Mouse (Mus musculus): ENCODE results near the gene Pitpnc1. TPM values are rescaled to one million over a fixed set of nuclear protein-coding genes. Genes with fewer than 3 reads are reported as not detected.

The Pitpnc1 gene
- polyA plus RNA-seq, 1 experiment from 2014 or later = 48.0 TPM

DNA sequence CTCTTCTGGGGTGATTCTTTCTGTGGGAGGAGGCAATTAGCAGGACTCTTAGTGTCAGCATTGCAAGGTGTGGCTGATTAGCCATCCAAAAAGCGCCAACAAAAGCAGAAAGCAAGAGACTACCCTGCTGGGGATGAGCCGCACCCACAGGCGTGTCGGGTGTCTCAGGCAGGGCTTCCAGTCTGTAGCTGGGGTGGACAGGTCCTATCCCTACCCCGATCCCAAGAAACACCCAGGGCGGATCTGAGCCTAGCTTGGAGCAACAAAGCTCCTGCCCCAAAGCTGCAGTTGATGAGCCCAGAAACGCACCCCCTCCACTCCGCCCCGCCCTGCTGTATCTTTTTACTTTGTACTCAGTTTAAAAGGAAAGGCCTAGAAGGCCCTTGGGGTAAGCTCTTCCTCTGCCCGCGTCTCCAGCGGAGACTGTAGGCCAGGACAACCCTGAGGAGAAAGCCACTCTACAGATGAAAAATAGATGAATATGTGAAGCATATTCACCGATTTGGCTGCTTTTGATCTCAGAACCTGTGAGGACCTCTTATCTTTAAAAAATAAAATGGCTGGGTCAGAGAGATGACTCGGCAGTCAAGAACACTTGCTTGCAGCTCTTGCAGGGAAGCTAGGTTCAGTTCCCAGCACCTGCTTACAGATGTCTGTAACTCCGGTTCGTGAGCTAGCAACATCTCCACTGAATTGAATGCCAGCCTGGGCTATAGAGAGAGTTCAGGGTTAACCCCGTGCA, 21.2 kb downstream of the Pitpnc1 start:
- Histone ChIP-seq H3K4me1 (ENCODE audit: control insufficient read depth, insufficient read depth, low read length) (no peaks in the 10 kb centered on the region), H3K9me3 (replicated peaks; ENCODE audit: control insufficient read depth, low read length, poor library complexity, severe bottlenecking) (no peaks in the 10 kb centered on the region; the same call in 1 of the 2 replicates), H3K4me3 (ENCODE audit: low read depth, low read length) (no peak overlapping the region), H3K27me3 (ENCODE audit: control insufficient read depth, insufficient read depth, low read depth, low read length) (no peaks in the 10 kb centered on the region), H3K27ac (ENCODE audit: low read length) (no peak overlapping the region), H3K36me3 (ENCODE audit: control insufficient read depth, insufficient read depth, low read length) (no peaks in the 10 kb centered on the region), H3K4me2 (ENCODE audit: low read length) (no peak overlapping the region), H3K9ac (ENCODE audit: low read depth, low read length) (no peak overlapping the region)
- 74% methylated on average over 17 of the region's 17 CpGs for WGBS
- no peak for ATAC-seq

DNA sequence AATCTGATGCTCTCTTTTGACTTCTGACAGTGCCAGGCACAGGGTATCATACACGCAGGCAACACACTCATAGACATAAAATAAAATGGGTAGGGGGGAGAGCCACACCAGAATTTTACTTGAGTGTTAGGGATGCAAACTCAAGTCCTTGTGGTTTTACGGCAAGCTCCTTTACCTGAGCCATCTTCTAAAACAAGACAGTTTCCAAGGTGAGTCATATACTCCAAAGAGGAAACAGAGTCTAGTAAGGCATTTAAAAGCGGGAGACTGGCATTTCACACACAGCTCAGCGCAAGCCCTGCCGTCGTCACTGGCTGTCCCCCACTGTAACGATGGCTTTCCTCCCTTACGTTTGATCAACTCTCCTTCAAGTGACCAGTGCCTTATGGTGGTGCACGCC, 22.6 kb downstream of the Pitpnc1 start:
- Histone ChIP-seq H3K4me3 (ENCODE audit: low read depth, low read length) (no peak overlapping the region), H3K9ac (ENCODE audit: low read depth, low read length) (no peak overlapping the region), H3K4me2 (ENCODE audit: low read length) (no peak overlapping the region), H3K4me1 (ENCODE audit: control insufficient read depth, insufficient read depth, low read length) (no peaks in the 10 kb centered on the region), H3K27me3 (ENCODE audit: control insufficient read depth, insufficient read depth, low read depth, low read length) (no peaks in the 10 kb centered on the region), H3K27ac (ENCODE audit: low read length) (no peak overlapping the region), H3K9me3 (replicated peaks; ENCODE audit: control insufficient read depth, low read length, poor library complexity, severe bottlenecking) (no peaks in the 10 kb centered on the region), H3K36me3 (ENCODE audit: control insufficient read depth, insufficient read depth, low read length) (no peaks in the 10 kb centered on the region)
- 84% methylated on average over 9 of the region's 9 CpGs for WGBS
- no peak for ATAC-seq

DNA sequence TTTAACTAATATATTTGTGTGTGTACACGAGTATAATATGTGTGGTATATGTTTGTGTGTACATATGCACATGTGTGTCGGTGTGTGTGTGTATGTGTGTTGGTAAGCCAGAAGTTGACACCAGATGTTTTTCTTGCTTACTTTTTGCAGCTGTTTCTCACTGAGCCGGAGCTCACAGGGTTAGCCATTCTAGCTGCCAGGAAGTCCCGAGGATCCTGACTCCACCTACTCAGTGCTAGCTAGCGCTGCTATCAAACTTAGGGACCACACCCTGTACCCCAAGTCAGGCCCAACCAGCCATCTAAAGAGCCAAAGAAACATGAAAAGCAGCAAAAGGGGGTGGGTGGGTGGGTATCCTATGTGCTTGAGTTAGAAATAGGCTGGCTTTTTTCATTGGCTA, 23.1 kb downstream of the Pitpnc1 start:
- Histone ChIP-seq H3K4me3 (ENCODE audit: low read depth, low read length) (no peak overlapping the region), H3K9me3 (replicated peaks; ENCODE audit: control insufficient read depth, low read length, poor library complexity, severe bottlenecking) (no peaks in the 10 kb centered on the region), H3K9ac (ENCODE audit: low read depth, low read length) (no peak overlapping the region), H3K27me3 (ENCODE audit: control insufficient read depth, insufficient read depth, low read depth, low read length) (no peaks in the 10 kb centered on the region), H3K36me3 (ENCODE audit: control insufficient read depth, insufficient read depth, low read length) (no peaks in the 10 kb centered on the region), H3K4me2 (ENCODE audit: low read length) (no peak overlapping the region), H3K27ac (ENCODE audit: low read length) (no peak overlapping the region), H3K4me1 (ENCODE audit: control insufficient read depth, insufficient read depth, low read length) (no peaks in the 10 kb centered on the region)
- no peak for ATAC-seq
- WGBS = 83% methylated on average over 5 of the region's 5 CpGs

GRCm38 (mm10) chr11:107446650-107447049, 23.8 kb downstream of the Pitpnc1 start:
- Histone ChIP-seq H3K27ac (ENCODE audit: low read length) (no peak overlapping the region), H3K9ac (ENCODE audit: low read depth, low read length) (no peak overlapping the region), H3K36me3 (ENCODE audit: control insufficient read depth, insufficient read depth, low read length) (no peaks in the 10 kb centered on the region), H3K9me3 (replicated peaks; ENCODE audit: control insufficient read depth, low read length, poor library complexity, severe bottlenecking) (no peaks in the 10 kb centered on the region), H3K4me3 (ENCODE audit: low read depth, low read length) (no peak overlapping the region), H3K27me3 (ENCODE audit: control insufficient read depth, insufficient read depth, low read depth, low read length) (no peaks in the 10 kb centered on the region), H3K4me1 (ENCODE audit: control insufficient read depth, insufficient read depth, low read length) (no peaks in the 10 kb centered on the region), H3K4me2 (ENCODE audit: low read length) (no peak overlapping the region)
- ATAC-seq = no peak
- whole genome bisulfite sequencing = 84% methylated on average over 6 of the region's 6 CpGs

GRCm38 (mm10) chr11:107445683-107446082, 24.8 kb downstream of the Pitpnc1 start:
- Histone ChIP-seq H3K9me3 (replicated peaks; ENCODE audit: control insufficient read depth, low read length, poor library complexity, severe bottlenecking) (no peaks in the 10 kb centered on the region), H3K4me3 (ENCODE audit: low read depth, low read length) (no peak overlapping the region), H3K27ac (ENCODE audit: low read length) (no peak overlapping the region), H3K4me2 (ENCODE audit: low read length) (no peak overlapping the region), H3K27me3 (ENCODE audit: control insufficient read depth, insufficient read depth, low read depth, low read length) (no peaks in the 10 kb centered on the region), H3K36me3 (ENCODE audit: control insufficient read depth, insufficient read depth, low read length) (no peaks in the 10 kb centered on the region), H3K4me1 (ENCODE audit: control insufficient read depth, insufficient read depth, low read length) (no peaks in the 10 kb centered on the region), H3K9ac (ENCODE audit: low read depth, low read length) (no peak overlapping the region)
- 94% methylated on average over 3 of the region's 3 CpGs for WGBS
- no peak for ATAC-seq

DNA sequence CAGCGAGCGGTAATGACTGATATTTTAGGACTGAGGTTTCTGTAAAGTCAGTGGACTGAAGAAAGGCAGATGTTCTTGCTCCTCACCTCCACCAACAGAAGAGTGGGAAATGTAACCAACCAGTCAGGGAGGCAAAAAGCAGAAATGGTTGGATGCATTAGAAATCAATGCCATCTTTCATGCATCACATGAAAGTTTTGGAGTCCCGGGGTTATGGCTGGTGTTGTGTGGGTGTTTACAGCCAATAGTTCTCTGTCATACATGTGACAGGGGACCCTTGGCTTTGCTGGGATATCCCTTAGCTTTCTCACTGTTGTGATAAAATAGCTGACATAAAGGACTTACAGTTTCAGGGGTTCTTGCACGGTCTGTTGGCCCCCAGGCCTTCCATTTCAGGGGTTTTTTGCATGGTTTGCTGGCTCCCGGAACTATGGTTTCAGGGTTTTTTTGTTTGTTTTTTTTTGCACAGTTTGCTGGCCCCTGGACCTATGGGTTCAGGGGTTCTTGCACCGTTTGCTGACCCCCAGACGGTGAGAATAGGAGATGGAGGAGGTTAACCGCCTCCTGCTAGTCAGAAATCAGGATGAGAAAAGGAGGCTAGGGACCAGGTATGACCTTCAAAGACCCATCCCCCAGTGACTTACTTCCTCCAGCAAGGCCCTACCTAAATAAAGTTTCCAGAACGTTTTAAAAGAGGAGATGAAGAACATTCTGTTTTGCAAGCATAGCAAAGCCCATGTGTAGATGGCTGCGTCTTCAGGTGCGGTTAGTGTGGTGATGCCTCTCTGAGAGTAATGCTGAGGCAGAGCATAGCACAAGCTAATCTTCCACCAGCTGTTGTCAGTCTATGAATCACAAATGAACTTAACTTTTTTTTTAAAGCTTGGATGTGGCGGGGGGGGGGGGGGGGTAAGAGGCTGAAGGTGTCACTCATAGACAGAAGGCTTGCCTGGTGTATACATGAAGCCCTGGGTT, 27.1 kb downstream of the Pitpnc1 start:
- Histone ChIP-seq H3K4me2 (ENCODE audit: low read length) (no peak overlapping the region), H3K9ac (ENCODE audit: low read depth, low read length) (no peak overlapping the region), H3K4me1 (ENCODE audit: control insufficient read depth, insufficient read depth, low read length) (no peaks in the 10 kb centered on the region), H3K9me3 (replicated peaks; ENCODE audit: control insufficient read depth, low read length, poor library complexity, severe bottlenecking) (no peaks in the 10 kb centered on the region), H3K27ac (ENCODE audit: low read length) (no peak overlapping the region), H3K4me3 (ENCODE audit: low read depth, low read length) (no peak overlapping the region), H3K36me3 (ENCODE audit: control insufficient read depth, insufficient read depth, low read length) (no peaks in the 10 kb centered on the region), H3K27me3 (ENCODE audit: control insufficient read depth, insufficient read depth, low read depth, low read length) (no peaks in the 10 kb centered on the region)
- WGBS = 90% methylated on average over 11 of the region's 12 CpGs
- no peak for ATAC-seq

DNA sequence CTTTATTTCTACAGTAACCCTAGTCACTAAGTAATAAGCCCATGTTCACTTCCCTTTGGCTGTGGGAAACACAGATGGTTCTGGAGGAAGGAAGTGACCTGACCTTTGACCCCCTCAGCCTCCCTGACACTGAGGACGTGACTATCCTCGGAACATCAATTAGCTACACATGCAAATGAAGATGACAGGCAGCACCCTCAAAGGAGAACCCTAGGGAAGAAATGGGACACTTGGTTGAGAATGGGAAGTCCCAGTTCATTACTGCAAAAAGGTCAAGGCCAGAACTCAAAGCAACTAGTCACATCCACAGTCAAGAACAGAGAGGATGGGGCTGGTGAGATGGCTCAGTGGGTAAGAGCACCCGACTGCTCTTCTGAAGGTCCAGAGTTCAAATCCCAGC, 29.4 kb downstream of the Pitpnc1 start:
- no peaks in the 10 kb centered on the region for H3K9me3 ChIP-seq (replicated peaks; ENCODE audit: control insufficient read depth, low read length, poor library complexity, severe bottlenecking)
- 56% methylated on average over 3 of the region's 3 CpGs for WGBS
- H3K36me3 ChIP-seq (ENCODE audit: control insufficient read depth, insufficient read depth, low read length) = no peaks in the 10 kb centered on the region
- no peak overlapping the region for H3K27ac ChIP-seq (ENCODE audit: low read length)
- no peak overlapping the region for H3K9ac ChIP-seq (ENCODE audit: low read depth, low read length)
- H3K4me1 ChIP-seq (ENCODE audit: control insufficient read depth, insufficient read depth, low read length) = no peaks in the 10 kb centered on the region
- no peak for ATAC-seq
- no peak overlapping the region for H3K4me3 ChIP-seq (ENCODE audit: low read depth, low read length)
- H3K4me2 ChIP-seq (ENCODE audit: low read length) = no peak overlapping the region
- no peaks in the 10 kb centered on the region for H3K27me3 ChIP-seq (ENCODE audit: control insufficient read depth, insufficient read depth, low read depth, low read length)

- no peak overlapping the region for H3K9ac ChIP-seq (ENCODE audit: low read depth, low read length)
Measured at GRCm38 (mm10) chr11:107438140-107438539, 32.4 kb downstream of the Pitpnc1 start.

DNA sequence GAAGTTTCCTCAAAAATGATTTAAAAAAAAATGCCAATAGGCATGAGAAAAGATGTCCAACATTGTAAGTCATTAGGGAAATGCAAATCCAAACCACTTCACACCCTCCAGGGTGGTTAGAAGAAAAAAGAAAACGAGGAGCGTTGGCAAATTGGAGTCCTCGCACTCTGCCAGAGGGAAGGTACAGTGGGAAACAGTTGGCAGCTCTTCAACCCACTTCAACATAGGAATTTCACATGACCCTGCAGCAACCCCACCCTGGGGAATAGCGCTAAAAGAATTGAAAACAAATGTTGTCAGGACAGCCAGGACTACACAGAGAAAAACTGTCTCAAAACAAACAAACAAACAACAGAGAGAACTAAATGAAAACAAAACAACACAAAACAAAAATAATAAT, 32.8 kb downstream of the Pitpnc1 start:
- H3K4me1 ChIP-seq (ENCODE audit: control insufficient read depth, insufficient read depth, low read length) = 0 out of 2 replicates have a peak, but pooled peaks cover 1% of the 10 kb centered on the region
- no peak overlapping the region for H3K4me2 ChIP-seq (ENCODE audit: low read length)
- H3K27ac ChIP-seq (ENCODE audit: low read length) = no peak overlapping the region
- no peak overlapping the region for H3K4me3 ChIP-seq (ENCODE audit: low read depth, low read length)
- no peaks in the 10 kb centered on the region for H3K9me3 ChIP-seq (replicated peaks; ENCODE audit: control insufficient read depth, low read length, poor library complexity, severe bottlenecking)
- H3K9ac ChIP-seq (ENCODE audit: low read depth, low read length) = no peak overlapping the region
- ATAC-seq = no peak
- H3K27me3 ChIP-seq (ENCODE audit: control insufficient read depth, insufficient read depth, low read depth, low read length) = no peaks in the 10 kb centered on the region
- WGBS = 67% methylated on average over 4 of the region's 4 CpGs
- no peaks in the 10 kb centered on the region for H3K36me3 ChIP-seq (ENCODE audit: control insufficient read depth, insufficient read depth, low read length)

More at GRCm38 (mm10) chr11:107438140-107438539, 32.4 kb downstream of the Pitpnc1 start:
- H3K4me3 ChIP-seq (ENCODE audit: low read depth, low read length) = no peak overlapping the region
- no peaks in the 10 kb centered on the region for H3K27me3 ChIP-seq (ENCODE audit: control insufficient read depth, insufficient read depth, low read depth, low read length)
- no peaks in the 10 kb centered on the region for H3K4me1 ChIP-seq (ENCODE audit: control insufficient read depth, insufficient read depth, low read length)
- H3K36me3 ChIP-seq (ENCODE audit: control insufficient read depth, insufficient read depth, low read length) = no peaks in the 10 kb centered on the region
- no peaks in the 10 kb centered on the region for H3K9me3 ChIP-seq (replicated peaks; ENCODE audit: control insufficient read depth, low read length, poor library complexity, severe bottlenecking)
- ATAC-seq = no peak
- H3K27ac ChIP-seq (ENCODE audit: low read length) = no peak overlapping the region
- H3K4me2 ChIP-seq (ENCODE audit: low read length) = no peak overlapping the region
- 87% methylated on average over 3 of the region's 3 CpGs for WGBS

Measured in midbrain, embryonic 16.5 days (tissue).